Mouse (Mus musculus): ENCODE data around the gene Phldb2. TPM values are rescaled to one million over a fixed set of nuclear protein-coding genes. Genes with fewer than 3 reads are reported as not detected.

The Phldb2 gene
- total and polyA plus RNA-seq, 3 experiments = 0.04 TPM; not detected in 2

DNA sequence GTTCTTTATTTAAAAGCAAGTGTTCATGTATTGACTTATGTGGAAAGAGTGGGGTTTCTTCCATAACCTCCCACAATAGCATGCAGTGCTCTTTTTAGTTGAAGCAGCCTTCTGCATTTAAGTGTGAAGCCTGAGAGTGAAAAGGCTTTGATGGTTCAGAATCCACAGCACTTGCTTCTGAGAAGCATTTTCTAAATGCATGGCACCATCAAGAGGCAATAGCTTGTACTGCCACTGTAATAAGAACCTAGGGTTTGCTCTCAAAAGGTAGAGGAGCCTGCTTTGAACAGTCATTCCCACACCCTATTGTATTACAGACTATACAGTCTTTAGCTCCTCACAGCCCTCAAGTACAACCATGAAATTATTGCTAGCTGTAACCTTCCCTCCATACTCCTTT lies 136.7 kb downstream of the Phldb2 start:
- dilution Hi-C loops (cut with MboI; ENCODE audit: extremely low pct_ligation_motif_present, extremely low pct_unique_long_range_greater_than_20kb, low sequenced_read_pairs) = no loop called here
- no peak overlapping the region for H3K9ac ChIP-seq (ENCODE audit: insufficient read depth, low read depth)
- no peak for DNase-seq (ENCODE audit: extremely low read depth)
- H3K9me3 ChIP-seq (replicated peaks; ENCODE audit: low read length) = no peaks in the 10 kb centered on the region
- no peaks in the 10 kb centered on the region for H3K27me3 ChIP-seq (replicated peaks)
- no peak overlapping the region for H3K27ac ChIP-seq (ENCODE audit: insufficient read depth, low read depth)
- H3K4me3 ChIP-seq (replicated peaks in 1 of 3; ENCODE audit: low read depth in 2 of 3, low read length in 2 of 3, poor library complexity in 1 of 3) = no peak overlapping the region
- H3K36me3 ChIP-seq (replicated peaks in 1 of 2; ENCODE audit: control insufficient read depth in 1 of 2, insufficient read depth in 1 of 2, low read length in 1 of 2) = no peaks in the 10 kb centered on the region
- H3K4me1 ChIP-seq (ENCODE audit: control insufficient read depth in 1 of 2, insufficient read depth in 2 of 2) = no peaks in the 10 kb centered on the region
- TF ChIP-seq HCFC1 (IDR thresholded peaks at IDR 0.05; ENCODE audit: low read depth, low read length) = no peak
- TF ChIP-seq CTCF (conservative IDR thresholded peaks at IDR 0.05 in 1 of 2, IDR thresholded peaks at IDR 0.05 in 1 of 2; ENCODE audit: low read depth in 2 of 2, low read length in 2 of 2) = peak in 1 of 2 experiments; percentile 58; a peak in 2 of 4 replicates
- no peak for TF ChIP-seq BHLHE40 (IDR thresholded peaks at IDR 0.05; ENCODE audit: low read depth, low read length)
- TF ChIP-seq RAD21 (IDR thresholded peaks at IDR 0.05; ENCODE audit: low read depth, low read length) = peak; percentile 48
- TF ChIP-seq USF2 (conservative IDR thresholded peaks at IDR 0.05; ENCODE audit: low read depth, low read length) = no peak
- no peaks in the 10 kb centered on the region for H3K79me2 ChIP-seq (replicated peaks; ENCODE audit: control insufficient read depth, extremely low read depth, insufficient read depth, poor library complexity, severe bottlenecking)
- no peak overlapping the region for H3K4me2 ChIP-seq (ENCODE audit: insufficient read depth, low read depth, poor library complexity, severe bottlenecking)
- in situ Hi-C loops (cut with MboI; ENCODE audit: low pct_ligation_motif_present, low pct_unique_long_range_greater_than_20kb, low sequenced_read_pairs) = no loop called here

DNA sequence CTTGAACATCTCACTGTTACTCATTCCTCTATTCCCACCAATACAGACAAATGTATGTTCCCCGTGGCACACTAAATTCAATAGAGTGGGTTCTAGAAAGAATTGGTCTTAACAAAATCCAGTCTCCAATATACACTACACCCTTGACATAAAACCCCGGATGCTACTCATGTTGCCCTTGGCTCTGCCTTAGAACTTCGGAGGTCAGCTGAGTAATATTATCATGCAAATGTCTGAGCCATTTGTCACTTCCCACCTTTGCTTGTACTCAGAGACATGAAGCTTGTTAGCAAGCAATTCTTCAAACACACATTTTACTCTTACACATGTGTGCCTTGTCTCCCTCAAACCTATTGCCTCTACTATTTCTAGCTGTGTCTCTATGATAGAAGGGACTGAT lies 138.8 kb downstream of the Phldb2 start:
- no peak for TF ChIP-seq ZC3H11A (IDR thresholded peaks at IDR 0.05; ENCODE audit: low read depth, low read length)
- no peak for TF ChIP-seq JUN (IDR thresholded peaks at IDR 0.05; ENCODE audit: insufficient read depth, low read depth, low read length)
- no peak for TF ChIP-seq KAT2A (IDR thresholded peaks at IDR 0.05; ENCODE audit: insufficient replicate concordance, low read length)
- Histone ChIP-seq H3K9ac (ENCODE audit: insufficient read depth, low read depth) (no peak overlapping the region), H3K4me2 (ENCODE audit: insufficient read depth, low read depth, poor library complexity, severe bottlenecking) (no peak overlapping the region)

DNA sequence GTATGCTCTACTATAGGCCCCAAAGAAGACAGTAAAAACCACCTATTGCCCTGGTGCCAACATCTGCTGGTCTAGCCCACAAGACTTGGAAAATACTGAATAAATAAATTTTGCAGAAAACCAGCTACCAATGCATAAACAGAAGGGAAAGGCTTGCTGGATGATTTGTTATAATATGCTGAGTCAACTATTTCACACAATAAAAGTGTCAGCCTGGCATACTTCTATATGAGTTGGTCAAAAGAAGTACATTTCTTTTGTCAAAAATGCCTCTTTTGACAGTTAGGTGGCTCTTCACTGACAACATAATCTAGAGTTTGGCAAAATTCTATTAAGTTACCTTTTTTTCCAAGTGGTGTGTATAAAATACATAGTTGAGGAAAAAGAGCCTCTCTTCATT lies 141.6 kb downstream of the Phldb2 start:
- H3K9me3 ChIP-seq (replicated peaks; ENCODE audit: low read length) = no peaks in the 10 kb centered on the region
- dilution Hi-C loops (cut with MboI; ENCODE audit: extremely low pct_ligation_motif_present, extremely low pct_unique_long_range_greater_than_20kb, low sequenced_read_pairs) (no loop called here), in situ Hi-C loops (cut with MboI; ENCODE audit: low pct_ligation_motif_present, low pct_unique_long_range_greater_than_20kb, low sequenced_read_pairs) (no loop called here)
- no peaks in the 10 kb centered on the region for H3K36me3 ChIP-seq (replicated peaks in 1 of 2; ENCODE audit: control insufficient read depth in 1 of 2, insufficient read depth in 1 of 2, low read length in 1 of 2)
- no peak overlapping the region for H3K4me2 ChIP-seq (ENCODE audit: insufficient read depth, low read depth, poor library complexity, severe bottlenecking)
- H3K27me3 ChIP-seq (replicated peaks) = no peaks in the 10 kb centered on the region
- H3K9ac ChIP-seq (ENCODE audit: insufficient read depth, low read depth) = no peak overlapping the region
- H3K4me1 ChIP-seq (ENCODE audit: control insufficient read depth in 1 of 2, insufficient read depth in 2 of 2) = no peaks in the 10 kb centered on the region
- no peak for DNase-seq (ENCODE audit: extremely low read depth)
- TF ChIP-seq SMC3 (IDR thresholded peaks at IDR 0.05; ENCODE audit: low read depth, low read length) (no peak), RAD21 (IDR thresholded peaks at IDR 0.05; ENCODE audit: low read depth, low read length) (no peak), MYC (IDR thresholded peaks at IDR 0.05; ENCODE audit: low read depth, low read length) (no peak), EP300 (IDR thresholded peaks at IDR 0.05; ENCODE audit: low read length) (no peak), MAFK (IDR thresholded peaks at IDR 0.05; ENCODE audit: insufficient replicate concordance, low read length) (peak; percentile 84)
- no peaks in the 10 kb centered on the region for H3K79me2 ChIP-seq (replicated peaks; ENCODE audit: control insufficient read depth, extremely low read depth, insufficient read depth, poor library complexity, severe bottlenecking)
- no peak overlapping the region for H3K27ac ChIP-seq (ENCODE audit: insufficient read depth, low read depth)
- no peak overlapping the region for H3K4me3 ChIP-seq (replicated peaks in 1 of 3; ENCODE audit: low read depth in 2 of 3, low read length in 2 of 3, poor library complexity in 1 of 3)

More for the DNA sequence above, 138.8 kb downstream of the Phldb2 start:
- dilution Hi-C loops (cut with MboI; ENCODE audit: extremely low pct_ligation_motif_present, extremely low pct_unique_long_range_greater_than_20kb, low sequenced_read_pairs) = no loop called here
- no peak overlapping the region for H3K27ac ChIP-seq (ENCODE audit: insufficient read depth, low read depth)
- H3K27me3 ChIP-seq (replicated peaks) = no peaks in the 10 kb centered on the region
- in situ Hi-C loops (cut with MboI; ENCODE audit: low pct_ligation_motif_present, low pct_unique_long_range_greater_than_20kb, low sequenced_read_pairs) = no loop called here
- no peak overlapping the region for H3K4me3 ChIP-seq (replicated peaks in 1 of 3; ENCODE audit: low read depth in 2 of 3, low read length in 2 of 3, poor library complexity in 1 of 3)
- no peak for DNase-seq (ENCODE audit: extremely low read depth)
- no peaks in the 10 kb centered on the region for H3K4me1 ChIP-seq (ENCODE audit: control insufficient read depth in 1 of 2, insufficient read depth in 2 of 2)
- H3K36me3 ChIP-seq (replicated peaks in 1 of 2; ENCODE audit: control insufficient read depth in 1 of 2, insufficient read depth in 1 of 2, low read length in 1 of 2) = no peaks in the 10 kb centered on the region
- H3K79me2 ChIP-seq (replicated peaks; ENCODE audit: control insufficient read depth, extremely low read depth, insufficient read depth, poor library complexity, severe bottlenecking) = no peaks in the 10 kb centered on the region
- H3K9me3 ChIP-seq (replicated peaks; ENCODE audit: low read length) = no peaks in the 10 kb centered on the region
